Mouse (Mus musculus) liver, adult 2 months (tissue): Measurements from ENCODE around the gene Trim10.

Source experiments
- CTCF ChIP-seq: fragments of 200-500 bp; IDR thresholded peaks from 2 replicates; pipeline ENCODE4 v1.5.1; 2011; ENCODE audit warnings: low read depth, low read length, control low read depth
- POLR2A ChIP-seq: fragments of 200-500 bp; IDR thresholded peaks from 2 replicates; pipeline ENCODE4 v1.6.1; 2011; ENCODE audit warnings: low read length, control low read depth; ENCODE audit not compliant: insufficient read depth; ENCODE audit errors: extremely low read depth

- TF ChIP-seq POLR2A = no peak
- no peak for TF ChIP-seq CTCF
Measured at GRCm38 (mm10) chr17:36828488-36828887, 40.9 kb upstream of the Trim10 start.
